Mouse (Mus musculus) kidney, adult 11 months (tissue): ENCODE measurements around the gene Prr22.

Experiments
- DNase-seq: peaks from one replicate; pipeline ENCODE4 v3.0.0; 2022

Gene Prr22

DNA sequence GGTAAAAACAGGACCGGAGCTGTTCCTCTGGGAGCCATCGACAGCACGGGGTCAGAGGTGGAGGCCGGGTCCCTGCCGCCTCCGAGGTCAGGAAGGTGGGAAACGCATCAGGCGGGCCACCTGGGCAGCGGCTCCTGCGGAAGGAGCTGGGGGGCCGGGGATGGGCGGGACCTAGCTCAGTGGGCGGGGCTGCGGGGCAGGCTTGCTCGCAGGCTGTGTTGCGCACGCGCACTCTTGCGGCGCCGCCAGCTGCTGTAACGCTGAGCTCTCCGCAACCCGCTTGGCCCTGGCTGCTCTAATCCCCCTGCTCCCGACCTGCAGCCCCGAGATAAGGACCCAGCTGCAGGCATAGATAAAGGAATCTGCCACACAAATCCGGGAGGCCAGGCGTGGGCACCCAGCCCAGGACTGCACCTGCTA is 8.0 kb upstream of the Prr22 start:
- DNase-seq, result peak; percentile 83

DNA sequence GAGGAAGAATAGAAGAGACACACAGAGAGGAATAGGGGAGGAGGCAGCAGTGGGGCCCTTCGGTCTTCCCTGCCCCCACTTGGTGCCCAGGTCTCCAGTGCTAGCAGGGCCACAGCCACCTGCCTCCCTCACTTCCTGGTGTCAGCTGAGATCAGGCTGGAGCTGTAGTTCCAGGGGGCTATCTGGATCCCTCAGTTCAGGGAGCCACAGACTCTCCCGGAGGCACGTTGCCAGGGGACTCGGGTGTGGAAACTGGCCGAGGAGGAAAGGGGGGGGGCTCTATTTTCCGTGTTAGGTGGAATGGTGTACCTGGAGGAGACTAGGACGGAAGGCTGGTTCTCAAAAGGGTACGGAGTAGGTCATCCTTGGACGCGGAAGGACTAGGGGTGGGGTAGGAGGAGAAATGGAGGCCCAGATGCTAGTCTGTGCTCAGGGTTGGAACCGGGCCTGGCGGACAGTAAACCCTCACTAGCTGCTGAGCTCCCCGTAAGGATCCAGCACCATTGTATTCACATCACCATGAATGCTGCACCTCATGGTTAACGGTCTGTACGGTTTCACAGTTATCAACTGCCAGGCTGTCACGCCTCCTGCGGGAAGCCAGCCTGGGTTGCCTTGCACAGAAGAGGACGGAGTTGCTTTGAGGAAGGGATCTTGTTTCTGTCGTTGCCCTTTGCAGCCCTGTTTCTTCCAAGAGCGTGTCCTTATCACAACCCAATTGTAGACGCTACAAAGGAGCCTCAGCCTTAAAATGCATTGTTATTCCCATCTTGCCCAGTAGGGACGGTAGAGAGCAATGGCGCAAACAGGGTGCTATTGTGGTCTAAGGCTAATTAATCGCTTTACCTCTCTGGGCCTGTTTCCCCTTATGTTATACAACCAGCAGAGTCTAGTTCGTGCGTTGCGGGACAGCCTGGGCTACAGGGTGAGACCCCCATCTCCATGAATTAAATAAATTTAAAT is 7.0 kb upstream of the Prr22 start:
- peak; percentile 63 for DNase-seq

DNA sequence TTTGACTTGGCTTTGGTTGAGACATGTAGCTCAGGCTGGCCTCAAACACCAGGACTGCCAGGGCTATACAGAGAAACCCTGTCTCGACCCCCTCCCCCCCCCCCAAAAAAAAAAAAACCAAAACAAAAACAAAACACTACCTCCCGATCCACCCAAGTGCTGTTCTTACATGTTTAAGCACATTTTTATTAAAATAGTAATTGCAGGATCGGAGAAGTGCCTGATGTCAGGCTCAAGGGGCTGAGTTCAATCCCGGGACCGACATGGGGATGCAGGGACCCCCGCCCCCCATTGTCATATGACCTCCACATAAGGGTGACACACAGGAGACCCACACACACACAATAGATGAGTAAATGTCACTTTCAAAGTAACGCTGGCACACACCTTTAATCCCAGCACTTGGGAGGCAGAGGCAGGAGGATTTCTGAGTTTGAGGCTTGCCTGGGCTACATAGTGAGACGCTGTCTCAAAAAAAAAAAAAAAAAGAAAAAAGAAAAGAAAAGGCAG is 6.3 kb upstream of the Prr22 start:
- no peak for DNase-seq

- DNase-seq, result peak; percentile 91
Measured at GRCm38 (mm10) chr17:56764474-56765354, 5.3 kb upstream of the Prr22 start, which contains the start of gene Dus3l. TSS of gene Dus3l (plus strand) at chr17:56764757.

GRCm38 (mm10) chr17:56765431-56765830 is 4.6 kb upstream of the Prr22 start:
- DNase-seq, result no peak

DNA sequence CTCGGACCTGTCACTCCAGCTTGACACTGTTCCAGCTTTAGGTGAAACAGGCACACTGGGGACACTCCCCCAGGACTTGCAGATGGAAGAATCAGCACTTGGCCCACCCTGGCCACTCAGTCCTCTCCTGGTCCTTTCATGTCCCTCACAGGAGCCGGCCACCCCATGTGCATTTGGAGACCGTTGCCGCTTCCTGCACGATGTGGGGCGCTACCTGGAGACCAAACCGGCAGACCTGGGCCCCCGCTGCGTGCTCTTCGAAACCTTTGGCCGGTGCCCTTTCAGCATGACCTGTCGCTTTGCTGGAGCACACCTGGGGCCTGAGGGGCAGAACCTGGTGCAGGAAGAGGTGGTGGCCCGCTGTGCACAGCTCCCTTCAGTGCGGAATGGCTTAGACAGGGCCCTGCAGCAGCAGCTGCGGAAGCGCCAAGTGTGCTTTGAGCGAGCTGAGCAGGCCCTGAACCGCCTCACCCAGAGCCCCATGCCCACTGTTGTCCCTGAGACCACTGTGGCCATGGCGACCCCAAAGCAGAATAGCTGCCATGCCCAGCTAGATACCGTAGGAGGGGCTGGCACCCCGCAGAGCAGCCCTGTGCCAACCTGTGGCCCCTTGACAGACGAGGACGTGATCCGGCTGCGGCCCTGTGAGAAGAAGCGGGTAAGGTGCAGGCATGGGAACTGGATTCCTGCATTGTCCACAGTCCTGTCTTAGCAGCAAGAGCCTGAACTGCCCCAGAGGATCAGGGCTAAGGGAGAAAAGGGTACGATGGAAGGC is 3.2 kb upstream of the Prr22 start:
- DNase-seq, result no peak

- no peak for DNase-seq
Measured at GRCm38 (mm10) chr17:56767531-56768135, 2.4 kb upstream of the Prr22 start.

DNA sequence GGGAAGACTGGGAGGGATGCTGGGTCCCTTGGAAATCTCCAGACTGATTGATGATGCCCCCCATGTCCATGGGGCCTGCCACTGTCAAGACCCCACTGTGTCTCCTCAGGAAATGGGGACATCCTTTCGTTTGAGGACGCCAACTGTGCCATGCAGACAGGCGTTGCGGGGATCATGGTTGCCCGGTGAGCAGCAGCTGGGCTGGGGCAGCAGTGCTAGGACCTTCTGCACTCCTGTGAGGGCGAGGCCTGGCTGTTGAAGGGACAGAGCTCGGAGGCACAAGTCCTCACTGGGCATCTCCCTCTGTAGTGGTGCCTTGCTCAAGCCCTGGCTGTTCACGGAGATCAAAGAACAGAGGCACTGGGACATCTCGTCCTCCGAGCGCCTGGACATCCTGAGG is 1.1 kb upstream of the Prr22 start:
- no peak for DNase-seq

- no peak for DNase-seq
Measured at GRCm38 (mm10) chr17:56777568-56777967, 7.5 kb downstream of the Prr22 start.

GRCm38 (mm10) chr17:56778779-56779362 is 8.8 kb downstream of the Prr22 start:
- DNase-seq, result no peak

DNA sequence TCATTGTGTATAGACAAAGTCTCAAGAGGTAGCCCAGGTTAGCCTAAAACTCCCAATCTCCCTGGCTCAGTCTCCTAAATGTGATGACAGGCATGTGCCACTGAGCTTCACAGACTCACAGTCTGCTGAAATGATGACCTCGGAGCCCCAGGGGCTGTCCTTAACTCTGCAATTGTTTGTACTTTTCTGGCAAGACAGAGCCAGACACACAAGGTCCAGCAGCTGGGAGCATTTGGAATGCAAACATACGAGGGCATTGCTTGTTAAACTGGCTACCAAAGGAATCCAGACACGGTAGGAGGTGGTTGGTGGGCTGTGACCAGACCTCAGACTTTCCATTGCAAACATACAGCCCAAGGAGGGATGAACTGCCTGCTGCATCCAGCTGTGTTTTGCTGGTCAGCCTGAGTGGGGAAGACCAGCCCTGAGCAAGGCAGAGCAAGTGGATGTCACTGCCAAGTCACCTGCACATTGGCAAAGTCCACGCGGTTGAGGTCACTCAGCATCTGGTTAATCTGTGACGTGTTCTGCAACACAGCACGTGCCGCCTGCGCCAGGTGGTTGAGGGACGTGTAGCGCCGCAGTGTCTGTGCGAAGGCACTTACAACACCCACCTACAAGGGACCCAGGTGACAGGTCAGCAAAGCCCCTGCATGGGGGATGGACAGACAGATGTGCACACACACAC is 10.4 kb downstream of the Prr22 start:
- DNase-seq, result peak; percentile 70

DNA sequence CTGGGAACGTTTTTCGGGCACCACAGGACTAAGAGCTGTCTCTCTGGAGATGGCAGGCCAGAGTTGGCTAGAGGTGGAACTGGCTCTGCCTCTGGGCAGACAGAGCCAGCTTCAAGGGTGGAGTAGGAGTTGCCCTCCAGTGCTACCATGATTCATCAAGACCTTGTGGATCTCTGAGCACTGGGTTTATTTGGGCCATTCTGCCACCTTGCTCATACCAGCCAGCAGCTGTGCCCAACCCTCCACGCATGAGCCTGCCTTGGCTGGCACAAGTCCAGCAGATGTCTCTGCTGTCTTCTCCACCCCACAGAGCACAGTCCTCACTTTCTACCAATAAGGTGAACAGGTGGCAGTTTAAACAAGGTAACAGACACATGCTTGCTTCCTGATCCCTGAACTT is 18.8 kb downstream of the Prr22 start:
- no peak for DNase-seq

GRCm38 (mm10) chr17:56789286-56789685 is 19.2 kb downstream of the Prr22 start:
- no peak for DNase-seq

DNA sequence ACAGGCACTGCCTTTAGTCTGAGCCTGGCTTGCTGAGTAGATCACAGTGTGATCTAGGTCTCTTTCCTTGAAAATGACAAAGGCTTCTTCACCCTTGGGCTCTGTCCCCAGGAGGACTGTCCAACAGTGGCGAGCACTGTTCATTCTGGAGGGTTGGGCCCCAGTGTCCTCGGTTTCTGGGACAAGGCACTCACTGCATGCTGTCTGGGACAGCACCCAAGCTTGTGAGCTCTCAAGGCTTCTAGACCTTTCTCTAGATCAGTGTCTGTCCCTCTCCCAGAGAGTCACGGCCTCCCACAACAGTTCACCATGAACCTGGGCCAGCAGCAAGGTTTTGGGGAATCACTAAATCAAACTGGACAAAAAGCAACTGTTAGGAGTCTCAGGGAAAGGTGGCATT is 22.5 kb downstream of the Prr22 start:
- no peak for DNase-seq

DNA sequence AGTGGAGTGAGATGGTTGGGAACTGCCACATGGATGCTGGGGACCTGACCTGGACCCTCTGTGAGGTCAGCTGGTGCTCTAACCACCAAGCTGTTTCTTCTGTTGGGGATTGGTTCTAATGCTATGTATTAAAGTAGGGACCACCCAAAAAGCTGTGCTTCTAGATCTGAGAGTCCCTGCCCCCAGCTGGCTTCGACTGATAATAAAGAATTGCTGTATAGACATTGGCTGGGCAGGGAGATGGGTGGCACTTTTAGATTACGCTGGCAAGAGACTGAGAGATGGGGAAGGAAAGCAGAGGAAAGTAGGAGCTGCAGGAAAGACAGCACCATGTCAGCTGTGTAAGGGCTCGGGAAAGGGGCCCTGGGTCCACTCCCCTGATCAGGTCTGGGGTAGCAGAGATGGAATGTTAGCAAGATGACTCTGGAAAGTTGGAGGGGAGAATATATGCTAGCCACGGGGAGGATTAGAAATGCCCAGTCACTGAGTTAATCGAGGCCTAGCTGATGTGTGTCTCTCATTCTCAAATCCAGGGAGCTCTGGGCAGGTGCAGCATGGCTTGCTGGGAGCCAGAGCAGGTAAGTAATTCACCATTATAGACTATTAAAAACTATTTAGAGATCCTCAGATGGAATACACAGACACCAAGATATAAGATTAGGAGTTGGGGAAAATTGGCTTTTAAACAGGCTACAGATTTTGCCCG is 23.7 kb downstream of the Prr22 start:
- DNase-seq, result no peak

GRCm38 (mm10) chr17:56799276-56799675 is 29.2 kb downstream of the Prr22 start:
- DNase-seq, result no peak

DNA sequence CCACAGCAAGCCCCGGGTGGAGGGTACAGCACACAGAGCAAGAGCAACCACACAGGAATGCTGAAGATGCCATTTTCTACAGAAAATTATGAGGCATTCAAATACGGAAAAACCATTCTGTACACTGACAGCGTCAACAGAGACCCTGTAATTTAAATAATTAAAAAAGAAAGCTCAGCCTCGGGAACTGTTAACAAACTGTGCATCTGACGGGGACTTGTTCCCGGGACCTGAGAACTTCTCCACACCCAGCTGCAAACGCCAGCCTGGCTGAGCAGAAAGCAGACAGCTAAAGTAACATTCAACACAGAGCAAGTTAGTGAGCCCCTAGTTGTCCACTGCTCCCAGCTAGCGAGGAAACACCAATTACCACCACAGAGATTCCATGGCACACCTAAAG is 32.0 kb downstream of the Prr22 start:
- no peak for DNase-seq

DNA sequence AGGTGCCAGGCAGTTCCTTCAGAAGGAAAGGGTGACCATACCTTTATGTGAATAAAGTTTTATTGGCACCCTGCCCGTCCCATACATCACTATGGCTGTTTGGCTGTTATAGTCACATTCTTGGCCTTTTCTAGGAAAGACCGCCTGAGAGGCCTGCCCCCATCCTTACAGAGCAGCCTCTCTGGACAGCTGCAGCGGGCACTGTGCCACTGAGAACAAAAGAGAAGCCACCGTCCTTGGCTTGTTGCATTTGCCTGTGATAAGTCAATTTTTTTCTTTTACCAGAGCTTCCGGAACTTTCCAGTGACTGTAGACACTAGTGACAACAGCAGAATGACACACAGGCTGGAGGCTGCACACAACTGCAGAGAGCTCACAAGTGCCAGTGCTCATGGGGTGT is 34.9 kb downstream of the Prr22 start:
- no peak for DNase-seq

GRCm38 (mm10) chr17:56805784-56806183 is 35.7 kb downstream of the Prr22 start:
- DNase-seq, result no peak

DNA sequence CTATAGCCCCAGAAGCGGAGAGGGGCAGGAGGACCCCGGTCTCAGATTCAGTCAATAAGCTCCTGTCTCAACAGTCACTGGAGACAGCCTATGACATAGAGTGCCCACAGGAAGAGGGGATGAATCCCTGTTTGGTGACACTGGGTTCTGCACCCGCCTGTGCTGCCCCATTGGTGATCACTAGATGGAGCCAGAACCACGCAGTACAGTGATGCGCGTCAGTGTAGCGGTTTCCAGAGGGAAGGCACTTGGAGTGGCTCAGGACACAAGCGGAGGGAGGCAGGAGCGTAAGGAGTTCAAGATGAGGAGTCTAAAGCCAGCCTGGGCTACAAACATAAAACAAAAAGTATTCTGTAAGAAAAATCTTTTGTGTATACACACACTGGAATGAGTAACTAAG is 38.5 kb downstream of the Prr22 start:
- DNase-seq, result peak; percentile 52
